Mouse (Mus musculus): Measurements from ENCODE around the gene Tmem88. TPM values are rescaled to one million over a fixed set of nuclear protein-coding genes. Genes with fewer than 3 reads are reported as not detected.

The Tmem88 gene
- polyA plus RNA-seq, 1 experiment from 2014 or later: 9.5 TPM

DNA sequence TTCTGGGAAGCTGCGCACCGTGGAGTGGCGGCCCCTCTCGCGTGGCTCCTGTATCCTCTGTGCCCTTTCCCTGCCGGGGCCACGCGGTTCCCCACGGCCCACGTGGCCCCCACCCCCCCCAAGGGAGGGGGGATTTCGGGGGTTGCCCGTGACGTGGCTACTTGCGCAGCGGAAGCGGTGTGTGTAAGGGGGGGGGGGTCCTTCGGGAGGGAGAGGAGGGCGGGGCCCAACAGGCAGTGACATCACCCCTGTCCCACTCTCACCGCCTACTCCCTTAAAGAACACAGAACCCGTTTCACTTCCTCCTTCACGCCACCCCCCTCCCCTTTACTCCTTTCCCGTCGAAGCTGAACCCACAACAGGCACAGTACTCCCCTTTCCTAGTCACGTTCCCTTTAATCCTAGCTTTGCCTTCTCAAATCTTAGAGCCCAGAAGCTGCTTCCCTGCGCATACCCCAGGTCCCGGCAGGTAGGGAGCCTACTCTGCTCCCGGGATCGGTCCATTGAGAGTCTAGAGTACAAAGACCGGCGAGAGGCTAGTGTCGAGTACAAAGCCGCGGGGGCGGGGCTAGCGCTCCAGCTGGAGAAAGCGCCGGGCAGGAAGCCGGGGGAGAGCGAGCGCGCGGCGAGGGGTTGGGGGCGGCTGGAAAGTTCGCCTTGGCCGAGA, 11.5 kb upstream of the Tmem88 start:
- 2% methylated on average over 46 of the region's 46 CpGs for WGBS (ENCODE audit: insufficient replicate concordance)
- DNase-seq: peak; percentile 75
- Histone ChIP-seq H3K27me3 (no peaks in the 10 kb centered on the region), H3K36me3 (peaks cover 40% of the 10 kb centered on the region), H3K4me1 (replicated peaks) (peaks cover 71% of the 10 kb centered on the region), H3K9ac (peak overlapping the region; percentile 86), H3K4me2 (peak overlapping the region; percentile 100), H3K4me3 (replicated peaks) (peak overlapping the region; percentile 79), H3K27ac (peak overlapping the region; percentile 93), H3K9me3 (replicated peaks) (no peaks in the 10 kb centered on the region)
- peak; percentile 12 for ATAC-seq (ENCODE audit: low read depth)

DNA sequence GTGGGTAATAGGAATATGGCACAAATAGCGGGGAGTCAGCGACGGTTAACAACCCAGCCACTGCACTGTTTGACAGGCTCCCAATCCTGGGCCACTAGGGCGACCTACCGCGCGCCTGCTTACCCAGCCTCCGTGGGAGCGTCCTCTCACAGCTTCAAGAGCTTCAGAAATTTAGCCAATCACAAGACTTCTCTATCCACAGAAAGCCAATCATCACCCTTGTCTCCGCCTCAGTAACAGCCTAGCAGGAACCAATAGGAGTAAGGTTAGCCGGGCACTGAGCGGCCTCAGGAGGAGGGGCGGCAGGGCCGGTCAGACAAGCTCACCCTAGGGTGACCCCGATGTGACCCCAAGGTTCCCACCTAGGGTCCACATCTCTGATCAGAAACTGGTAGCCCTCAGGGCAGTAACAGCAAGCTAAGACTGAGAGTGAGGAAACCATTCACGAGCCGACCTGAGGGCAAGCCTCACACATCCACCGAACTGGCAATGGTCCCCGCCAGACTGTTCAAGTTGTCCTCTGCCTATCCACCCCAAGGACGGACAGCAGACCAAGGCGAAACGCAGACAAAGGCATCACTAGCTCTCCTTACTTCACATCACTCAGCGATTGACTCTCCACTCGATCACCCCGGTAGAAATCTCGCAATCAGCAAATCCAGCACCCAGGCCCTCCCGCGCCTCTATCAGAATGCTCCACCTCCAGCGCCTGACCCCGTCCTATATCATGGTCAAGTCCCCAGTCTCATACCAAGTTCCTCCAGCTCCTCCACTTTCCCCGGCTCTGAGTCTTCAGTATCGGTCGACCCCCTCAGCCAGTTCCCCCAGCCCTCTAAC, 10.7 kb upstream of the Tmem88 start:
- H3K4me1 ChIP-seq (replicated peaks): peaks cover 63% of the 10 kb centered on the region
- WGBS (ENCODE audit: insufficient replicate concordance): under 1% methylated on average over 33 of the region's 33 CpGs
- peak overlapping the region; percentile 100 for H3K4me2 ChIP-seq
- ATAC-seq (ENCODE audit: low read depth): peak; percentile 84
- peak overlapping the region; percentile 86 for H3K9ac ChIP-seq
- H3K36me3 ChIP-seq: peaks cover 48% of the 10 kb centered on the region
- H3K27me3 ChIP-seq: no peaks in the 10 kb centered on the region
- H3K27ac ChIP-seq: peak overlapping the region; percentile 93
- H3K4me3 ChIP-seq (replicated peaks): peak overlapping the region; percentile 79
- no peaks in the 10 kb centered on the region for H3K9me3 ChIP-seq (replicated peaks)
- DNase-seq: peak; percentile 83

GRCm38 (mm10) chr11:69407724-69408004, 9.6 kb upstream of the Tmem88 start:
- peak overlapping the region; percentile 100 for H3K4me2 ChIP-seq
- peak overlapping the region; percentile 79 for H3K4me3 ChIP-seq (replicated peaks)
- H3K27ac ChIP-seq: no peak overlapping the region
- 77% methylated on average over 4 of the region's 4 CpGs for WGBS (ENCODE audit: insufficient replicate concordance)
- no peaks in the 10 kb centered on the region for H3K27me3 ChIP-seq
- no peak for ATAC-seq (ENCODE audit: low read depth)
- H3K36me3 ChIP-seq: peaks cover 51% of the 10 kb centered on the region
- peaks cover 52% of the 10 kb centered on the region for H3K4me1 ChIP-seq (replicated peaks)
- no peaks in the 10 kb centered on the region for H3K9me3 ChIP-seq (replicated peaks)
- DNase-seq: no peak
- peak overlapping the region; percentile 86 for H3K9ac ChIP-seq

GRCm38 (mm10) chr11:69406867-69407723, 9.1 kb upstream of the Tmem88 start:
- 78% methylated on average over 16 of the region's 16 CpGs for WGBS (ENCODE audit: insufficient replicate concordance)

GRCm38 (mm10) chr11:69406282-69406681, 8.2 kb upstream of the Tmem88 start:
- no peak for DNase-seq
- H3K9me3 ChIP-seq (replicated peaks): no peaks in the 10 kb centered on the region
- H3K27ac ChIP-seq: no peak overlapping the region
- H3K9ac ChIP-seq: no peak overlapping the region
- 89% methylated on average over 19 of the region's 19 CpGs for WGBS (ENCODE audit: insufficient replicate concordance)
- peaks cover 62% of the 10 kb centered on the region for H3K36me3 ChIP-seq
- no peak overlapping the region for H3K4me3 ChIP-seq (replicated peaks)
- no peaks in the 10 kb centered on the region for H3K27me3 ChIP-seq
- H3K4me2 ChIP-seq: no peak overlapping the region
- ATAC-seq (ENCODE audit: low read depth): no peak
- H3K4me1 ChIP-seq (replicated peaks): peaks cover 43% of the 10 kb centered on the region

More at GRCm38 (mm10) chr11:69406867-69407723, 9.1 kb upstream of the Tmem88 start:
- no peaks in the 10 kb centered on the region for H3K27me3 ChIP-seq
- no peak overlapping the region for H3K27ac ChIP-seq
- no peak for DNase-seq
- H3K9ac ChIP-seq: 0 out of 2 replicates have a peak overlapping the region, but pooled peaks have one; percentile 27
- no peak overlapping the region for H3K4me3 ChIP-seq (replicated peaks)
- H3K4me2 ChIP-seq: peak overlapping the region; percentile 100; the same call in 1 of the 2 replicates
- H3K4me1 ChIP-seq (replicated peaks): peaks cover 47% of the 10 kb centered on the region
- ATAC-seq (ENCODE audit: low read depth): no peak
- H3K9me3 ChIP-seq (replicated peaks): no peaks in the 10 kb centered on the region
- peaks cover 54% of the 10 kb centered on the region for H3K36me3 ChIP-seq

- H3K27me3 ChIP-seq: no peaks in the 10 kb centered on the region
- H3K4me3 ChIP-seq (replicated peaks): no peak overlapping the region
- no peak for DNase-seq
- no peak overlapping the region for H3K9ac ChIP-seq
- no peak overlapping the region for H3K27ac ChIP-seq
- no peak overlapping the region for H3K4me2 ChIP-seq
- no peak for ATAC-seq (ENCODE audit: low read depth)
- peaks cover 39% of the 10 kb centered on the region for H3K4me1 ChIP-seq (replicated peaks)
- H3K36me3 ChIP-seq: peaks cover 66% of the 10 kb centered on the region
- 82% methylated on average over 24 of the region's 24 CpGs for WGBS (ENCODE audit: insufficient replicate concordance)
- no peaks in the 10 kb centered on the region for H3K9me3 ChIP-seq (replicated peaks)
Observed at GRCm38 (mm10) chr11:69405397-69406200, 7.6 kb upstream of the Tmem88 start.

DNA sequence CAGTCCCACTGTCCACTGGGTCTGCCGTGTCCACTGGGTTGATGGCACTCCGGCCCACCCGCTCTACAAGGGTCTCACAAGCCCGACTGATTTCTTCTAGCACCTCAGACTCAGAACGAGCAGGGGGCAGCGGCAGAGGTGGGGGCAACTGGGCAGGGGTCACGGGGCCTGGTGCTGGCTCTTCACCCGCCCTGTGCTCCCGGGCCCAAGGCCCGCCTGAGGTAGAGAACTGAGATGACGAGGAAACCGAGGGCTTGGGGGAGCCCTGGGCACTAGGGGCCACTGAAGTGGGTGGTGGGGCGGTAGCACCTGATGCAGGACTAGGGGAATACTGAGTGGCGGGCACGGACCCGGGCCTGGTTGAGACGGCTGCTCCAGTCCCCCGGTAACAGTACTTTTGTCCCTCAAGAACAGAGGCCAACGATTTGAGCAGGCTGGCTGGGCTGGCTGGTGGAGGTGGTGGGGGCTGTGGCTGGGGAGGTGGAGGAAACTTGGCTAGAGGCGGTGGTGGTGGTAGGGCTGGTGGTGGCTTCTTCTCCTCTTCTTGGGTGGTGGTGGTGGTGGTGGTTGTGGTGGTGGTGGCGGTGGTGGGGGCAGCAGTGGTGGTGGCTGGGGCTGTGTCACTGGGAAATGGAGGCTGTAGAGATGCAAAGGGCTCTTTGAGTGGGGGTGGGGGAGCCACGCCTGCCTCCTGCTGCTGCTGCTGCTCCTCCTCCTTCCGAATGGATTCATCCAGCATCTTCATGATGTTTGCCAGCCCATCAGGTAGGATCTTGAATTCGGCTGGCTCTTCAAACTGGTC, 6.8 kb upstream of the Tmem88 start:
- Histone ChIP-seq H3K36me3 (peaks cover 75% of the 10 kb centered on the region), H3K4me2 (no peak overlapping the region), H3K9ac (no peak overlapping the region), H3K9me3 (replicated peaks) (no peaks in the 10 kb centered on the region), H3K4me1 (replicated peaks) (peaks cover 35% of the 10 kb centered on the region), H3K27me3 (no peaks in the 10 kb centered on the region; the same call in 1 of the 2 replicates), H3K27ac (no peak overlapping the region), H3K4me3 (replicated peaks) (no peak overlapping the region)
- DNase-seq: no peak
- WGBS (ENCODE audit: insufficient replicate concordance): 82% methylated on average over 24 of the region's 24 CpGs
- ATAC-seq (ENCODE audit: low read depth): no peak

DNA sequence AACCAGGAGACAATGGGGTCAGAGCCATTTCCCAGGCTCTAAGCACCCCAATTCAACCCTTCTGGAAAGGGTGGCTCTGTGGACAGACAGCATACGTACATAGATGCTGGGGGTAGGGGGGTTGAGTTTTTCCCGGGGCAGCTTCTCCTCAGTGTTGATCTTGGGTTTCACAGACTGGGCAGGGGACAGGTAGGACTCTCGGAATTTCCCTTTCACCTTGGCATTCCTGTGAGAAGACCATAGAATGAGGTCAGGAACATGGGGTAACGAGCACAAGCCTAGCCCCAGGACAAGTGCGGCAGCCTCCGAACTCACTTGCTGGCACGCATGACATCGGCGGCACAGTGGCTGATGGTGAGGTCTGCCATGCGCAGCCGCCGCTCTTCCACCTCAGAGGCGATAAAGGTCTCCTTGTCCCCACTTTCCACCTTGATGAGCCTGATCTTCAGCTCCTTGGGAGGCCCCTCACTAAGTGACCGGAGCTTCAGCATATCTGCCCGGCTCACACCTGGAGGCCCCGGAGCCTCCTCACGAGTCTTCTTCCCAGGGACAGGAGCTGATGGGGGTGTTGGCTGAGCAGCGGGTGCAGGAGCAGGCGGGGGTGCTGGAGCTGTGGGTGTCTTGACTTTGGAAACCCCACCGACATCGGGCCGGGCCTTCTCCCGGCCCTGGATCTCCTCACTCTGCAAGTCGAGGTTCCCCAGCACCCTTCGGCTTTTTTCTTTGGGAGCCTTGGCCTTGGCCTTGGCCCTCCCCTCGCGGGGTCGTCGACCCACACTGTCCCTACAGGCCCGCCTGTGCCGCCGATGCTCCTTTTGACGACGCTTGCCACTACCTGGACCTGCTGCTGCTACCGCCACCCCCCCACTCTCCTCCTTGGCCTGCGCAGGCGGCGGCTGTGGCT, 5.9 kb upstream of the Tmem88 start:
- Histone ChIP-seq H3K36me3 (peaks cover 80% of the 10 kb centered on the region), H3K27ac (no peak overlapping the region), H3K4me3 (replicated peaks) (no peak overlapping the region), H3K9me3 (replicated peaks) (no peaks in the 10 kb centered on the region), H3K9ac (no peak overlapping the region), H3K4me1 (replicated peaks) (peaks cover 32% of the 10 kb centered on the region), H3K27me3 (no peaks in the 10 kb centered on the region; the same call in 1 of the 2 replicates), H3K4me2 (no peak overlapping the region)
- WGBS (ENCODE audit: insufficient replicate concordance): 88% methylated on average over 34 of the region's 38 CpGs
- ATAC-seq (ENCODE audit: low read depth) (no peak), DNase-seq (no peak)

- H3K4me2 ChIP-seq: no peak overlapping the region
Observed at GRCm38 (mm10) chr11:69401987-69402386, 4.0 kb upstream of the Tmem88 start.

More at GRCm38 (mm10) chr11:69401987-69402386, 4.0 kb upstream of the Tmem88 start:
- Histone ChIP-seq H3K4me1 (replicated peaks) (peaks cover 34% of the 10 kb centered on the region), H3K36me3 (peaks cover 68% of the 10 kb centered on the region), H3K27me3 (no peaks in the 10 kb centered on the region; the same call in 1 of the 2 replicates), H3K9ac (no peak overlapping the region), H3K4me3 (replicated peaks) (no peak overlapping the region), H3K9me3 (replicated peaks) (no peaks in the 10 kb centered on the region), H3K27ac (no peak overlapping the region)
- 81% methylated on average over 12 of the region's 12 CpGs for WGBS (ENCODE audit: insufficient replicate concordance)
- no peak for ATAC-seq (ENCODE audit: low read depth)
- DNase-seq: no peak

Data from liver, embryonic 13.5 days (tissue).